Mouse (Mus musculus) CD4-positive, CD25-positive, alpha-beta regulatory T cell, adult 2 months (primary cell): ENCODE measurements around the gene Cldn24.

Experiments used
- DNase-seq: peaks from one replicate; pipeline ENCODE4 v3.0.0-alpha.2; 2012; ENCODE audit warnings: low read depth, low spot score

Cldn24 gene

GRCm38 (mm10) chr8:47826911-47827310 is 5.0 kb downstream of the Cldn24 start:
- DNase-seq: no peak

DNA sequence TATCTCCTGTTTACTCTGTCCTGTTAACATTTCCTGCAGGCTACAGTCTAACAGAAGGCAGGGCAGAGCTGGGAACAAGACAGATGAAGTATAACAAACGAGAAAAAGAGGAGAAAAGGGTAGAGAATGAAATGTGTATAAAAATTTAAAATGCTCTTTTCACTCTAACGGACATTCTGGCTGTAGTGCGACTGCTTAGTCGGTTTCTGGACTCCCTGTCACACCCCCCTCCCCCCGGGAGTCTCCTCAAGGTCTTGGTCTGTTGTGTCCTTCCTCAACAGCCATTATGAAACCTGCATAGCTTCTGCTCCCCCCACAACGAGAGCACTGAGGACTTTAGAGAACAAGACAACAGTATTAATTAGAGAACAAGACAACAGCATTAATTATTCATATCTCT is 10.7 kb downstream of the Cldn24 start:
- no peak for DNase-seq

GRCm38 (mm10) chr8:47833944-47834343 is 12.0 kb downstream of the Cldn24 start:
- DNase-seq: no peak

DNA sequence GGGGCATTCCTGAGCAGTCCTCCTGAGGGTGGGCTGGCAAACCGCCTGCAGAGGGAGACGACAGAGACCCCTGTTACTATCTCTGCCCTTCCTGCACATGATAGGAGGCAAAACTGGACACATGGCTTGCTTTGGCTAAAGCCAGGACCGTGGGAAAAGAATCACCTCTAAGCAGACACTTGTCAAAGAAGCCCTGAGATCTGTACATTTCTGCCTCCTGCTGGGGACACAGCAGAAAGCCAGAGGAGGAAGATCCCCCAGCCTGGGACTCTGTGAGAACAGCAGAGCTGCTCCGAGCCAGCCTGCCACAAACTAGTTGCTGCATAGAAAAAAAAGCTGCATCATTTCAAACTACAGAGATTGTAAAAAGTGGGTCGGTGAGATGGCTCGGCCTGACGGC is 21.1 kb downstream of the Cldn24 start:
- DNase-seq: no peak

DNA sequence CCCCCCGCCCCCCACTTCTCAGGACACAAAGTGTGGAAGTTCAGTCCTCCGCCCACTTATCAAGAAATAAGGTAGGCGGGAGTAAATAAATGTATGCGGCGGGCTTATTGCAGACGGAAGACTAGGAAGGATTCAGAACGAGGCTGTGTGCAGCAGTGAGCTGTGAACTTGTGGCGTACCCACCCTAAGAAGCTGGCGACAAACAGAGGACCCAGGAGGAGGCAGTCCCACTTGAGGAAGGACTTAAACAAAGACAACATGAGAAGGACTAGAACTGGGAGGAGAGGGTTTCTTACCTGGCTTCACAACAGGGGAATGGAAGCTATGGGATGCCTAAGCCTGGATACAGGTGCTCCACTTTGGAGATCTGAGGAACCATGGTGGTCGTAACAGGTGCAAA is 21.7 kb downstream of the Cldn24 start:
- no peak for DNase-seq

DNA sequence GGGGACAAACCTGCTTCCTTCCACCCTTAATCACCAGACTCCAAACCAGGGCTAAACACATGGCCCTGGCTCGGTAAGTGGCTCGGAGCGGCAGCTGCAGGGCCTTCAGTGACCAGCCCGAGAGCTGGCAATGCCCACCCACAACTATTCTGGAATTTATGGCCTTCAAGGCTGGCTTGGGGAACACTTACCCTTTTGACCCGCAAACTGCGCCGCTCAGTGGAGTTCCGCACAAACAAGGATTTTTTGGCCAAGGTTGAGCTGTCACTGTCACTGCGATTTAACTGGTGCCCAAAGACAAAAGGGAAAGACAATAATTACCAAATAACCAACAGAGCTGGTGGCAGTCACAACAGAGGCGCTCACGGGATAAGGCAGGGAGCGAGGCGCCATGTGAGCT is 24.0 kb downstream of the Cldn24 start:
- no peak for DNase-seq

DNA sequence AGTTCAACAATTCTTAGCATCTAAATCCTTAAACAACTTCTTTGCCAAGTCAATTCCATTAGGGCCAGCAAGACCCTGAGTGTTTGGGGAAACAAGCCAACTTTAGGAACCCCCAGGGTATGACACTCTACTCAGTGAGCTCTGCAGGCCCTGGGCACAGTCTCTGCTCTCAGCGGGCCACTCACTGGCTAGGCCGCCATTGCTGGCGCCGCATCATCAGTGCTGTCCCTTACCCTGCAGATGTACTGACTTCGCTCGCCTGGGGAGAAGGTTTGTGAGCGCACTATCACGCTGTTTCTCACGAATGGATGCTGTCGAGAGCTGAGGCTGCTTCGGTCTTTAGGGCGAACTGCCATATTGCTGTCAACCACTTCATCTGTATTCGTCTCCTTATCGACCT is 25.2 kb downstream of the Cldn24 start:
- DNase-seq: no peak

DNA sequence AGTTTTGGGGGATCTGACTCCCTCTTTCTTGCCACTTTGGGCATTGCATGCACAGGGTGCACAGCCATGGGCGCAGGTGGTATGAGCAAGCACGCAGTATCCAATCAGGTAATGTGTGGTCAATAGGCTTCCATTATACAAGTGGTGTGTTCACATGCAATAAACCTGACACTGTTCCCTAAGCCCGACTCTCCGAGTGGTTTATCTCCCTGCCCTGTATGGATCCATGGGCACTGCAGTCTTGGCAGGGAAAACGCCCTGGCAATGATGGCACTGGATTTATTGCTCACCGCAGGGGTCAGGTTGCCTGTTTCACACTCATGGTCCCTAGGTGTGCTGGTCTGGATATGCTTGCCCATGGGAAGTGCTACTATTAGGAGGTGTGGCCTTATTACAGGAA is 26.0 kb downstream of the Cldn24 start:
- DNase-seq: no peak

DNA sequence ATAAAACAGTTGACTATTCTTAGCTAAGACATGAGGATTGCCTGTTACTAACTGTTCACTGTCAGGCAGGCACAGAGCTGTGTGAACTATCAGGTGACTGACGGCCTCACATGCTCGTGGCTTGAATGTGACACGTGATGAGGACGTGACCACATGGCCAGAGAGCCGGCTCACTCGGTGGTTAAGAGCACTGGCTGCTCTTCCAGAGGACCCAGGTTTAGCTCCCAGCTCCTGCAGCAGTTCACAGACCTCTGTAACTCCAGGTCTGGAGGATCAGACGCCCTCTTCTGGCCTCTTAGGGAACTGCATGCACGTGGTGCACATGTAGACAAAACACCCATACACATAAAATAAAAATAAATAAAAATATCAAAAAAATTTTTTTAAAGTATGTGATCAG is 27.9 kb downstream of the Cldn24 start:
- peak; percentile 20 for DNase-seq

DNA sequence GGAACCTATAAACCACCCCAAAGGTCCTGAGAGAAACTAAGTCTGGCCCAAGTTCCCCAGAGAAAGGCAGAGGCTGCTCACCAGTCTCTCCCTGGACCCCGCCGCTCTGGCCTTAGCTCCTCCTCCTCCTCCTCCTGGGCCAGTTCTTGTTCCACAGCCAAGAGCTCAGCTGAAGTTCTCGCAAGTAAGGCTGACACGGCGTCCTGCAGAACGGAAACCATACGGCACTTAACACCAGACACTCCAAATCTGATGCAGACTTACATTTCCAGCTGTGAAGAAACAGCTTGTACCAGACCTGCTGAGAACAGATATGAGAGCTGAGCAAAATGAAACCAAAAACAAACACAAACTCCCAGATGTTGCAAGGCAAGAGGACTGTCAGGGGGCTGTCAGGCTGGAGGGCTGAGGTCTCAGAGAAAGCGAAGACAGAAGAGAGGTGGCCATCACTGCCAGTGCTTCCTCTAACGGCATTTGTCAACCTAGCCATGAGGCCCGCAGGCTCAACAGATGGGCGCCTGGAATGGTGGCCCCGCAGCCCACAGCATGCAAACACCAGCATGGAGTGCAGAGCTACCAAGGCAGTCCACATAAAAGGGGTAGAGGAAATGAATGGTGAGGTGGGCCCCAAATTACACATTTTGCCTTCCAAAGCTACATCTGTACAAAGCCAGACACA is 30.0 kb downstream of the Cldn24 start:
- DNase-seq: peak; percentile 20

DNA sequence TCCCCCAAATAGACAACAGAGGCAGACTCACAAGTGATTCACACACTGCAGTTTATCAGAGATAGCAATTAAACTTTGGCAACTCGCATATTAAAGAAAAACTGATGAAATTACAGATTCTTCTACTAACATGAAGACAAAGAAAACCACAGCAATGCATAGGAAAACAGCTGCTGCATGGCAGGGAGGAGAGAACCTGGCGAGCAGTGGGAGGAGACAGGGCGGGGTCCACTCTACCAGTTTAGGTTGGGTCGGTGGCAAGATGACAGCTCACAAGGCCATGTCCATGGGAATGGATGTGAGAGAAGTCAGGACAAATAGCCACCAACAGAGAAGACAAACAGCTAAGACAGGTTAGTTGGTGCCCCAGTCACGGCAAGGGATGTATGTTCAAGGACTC is 30.8 kb downstream of the Cldn24 start:
- no peak for DNase-seq

GRCm38 (mm10) chr8:47853356-47853755 is 31.4 kb downstream of the Cldn24 start:
- no peak for DNase-seq

DNA sequence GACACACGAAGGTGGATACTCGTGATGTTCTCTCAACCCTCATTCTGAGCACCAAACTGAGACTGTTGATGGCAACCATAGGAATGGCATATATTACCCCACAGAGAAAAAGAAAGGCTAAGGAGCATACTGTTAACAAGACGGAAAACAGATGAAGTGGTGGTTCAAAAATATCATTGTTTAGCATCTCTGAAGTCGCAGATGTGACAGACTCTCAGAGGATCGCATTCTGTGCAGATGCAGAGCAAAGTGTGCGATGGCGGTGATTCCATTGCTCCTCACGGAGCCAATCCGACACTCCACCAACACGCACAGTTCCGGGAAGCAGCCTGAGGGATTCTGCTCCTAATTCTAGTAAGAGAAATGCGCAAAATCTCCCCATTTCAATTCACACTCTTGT is 37.3 kb downstream of the Cldn24 start:
- DNase-seq: no peak

GRCm38 (mm10) chr8:47866568-47866967 is 44.6 kb downstream of the Cldn24 start:
- no peak for DNase-seq

- peak; percentile 80 for DNase-seq
Observed at GRCm38 (mm10) chr8:47867067-47867466, 45.1 kb downstream of the Cldn24 start.
